Mouse (Mus musculus) layer of hippocampus, adult 9-10 months (tissue): ENCODE measurements at regions not wholly inside any gene's neighbourhood (a gene's known extent, or its start where the extent isn't known, plus 50 kb on each side); places are given as distances from the start of the nearest gene placed in this dataset.
"Not testable (repeated sequence)": the region's sequence is repeated elsewhere in the genome, so short reads cannot be mapped to it uniquely, and the experiment has no call there.

Experiments
- DNase-seq: peaks from one replicate; pipeline ENCODE4 v3.0.0; 2022; ENCODE audit warnings: low spot score

- DNase-seq, result no peak
Measured at GRCm38 (mm10) chr10:120726369-120726768, 172.5 kb downstream of the Msrb3 start.

- DNase-seq, result no peak
Measured at GRCm38 (mm10) chr10:120721956-120722532, 176.9 kb downstream of the Msrb3 start.

- no peak for DNase-seq
Measured at GRCm38 (mm10) chr10:120720981-120721380, 177.9 kb downstream of the Msrb3 start.

GRCm38 (mm10) chr10:120720061-120720460, 178.8 kb downstream of the Msrb3 start:
- no peak for DNase-seq

GRCm38 (mm10) chr10:120717159-120717567, 181.7 kb downstream of the Msrb3 start:
- DNase-seq, result no peak

- DNase-seq, result no peak
Measured at GRCm38 (mm10) chr10:120716391-120716790, 182.5 kb downstream of the Msrb3 start.

- DNase-seq, result no peak
Measured at GRCm38 (mm10) chr10:120707771-120708750, 190.8 kb downstream of the Msrb3 start.

- no peak for DNase-seq
Measured at GRCm38 (mm10) chr10:120706684-120707290, 192.1 kb downstream of the Msrb3 start.

- DNase-seq, result peak; percentile 59
Measured at GRCm38 (mm10) chr10:120701833-120702232, 197.1 kb downstream of the Msrb3 start.

GRCm38 (mm10) chr10:120697275-120697856, 201.5 kb downstream of the Msrb3 start:
- DNase-seq, result no peak

GRCm38 (mm10) chr10:120696481-120696880, 202.4 kb downstream of the Msrb3 start:
- DNase-seq, result no peak

GRCm38 (mm10) chr10:120694472-120694871, 204.4 kb downstream of the Msrb3 start:
- no peak for DNase-seq

GRCm38 (mm10) chr10:120691451-120691850, 207.4 kb downstream of the Msrb3 start:
- DNase-seq, result no peak

GRCm38 (mm10) chr10:120686123-120686522, 209.9 kb upstream of the Hmga2 start:
- no peak for DNase-seq

- DNase-seq, result no peak
Measured at GRCm38 (mm10) chr10:120682021-120682420, 205.8 kb upstream of the Hmga2 start.

GRCm38 (mm10) chr10:120679982-120680381, 203.7 kb upstream of the Hmga2 start:
- no peak for DNase-seq

GRCm38 (mm10) chr10:120678277-120678676, 202.0 kb upstream of the Hmga2 start:
- no peak for DNase-seq

GRCm38 (mm10) chr10:120675369-120675768, 199.1 kb upstream of the Hmga2 start:
- no peak for DNase-seq

GRCm38 (mm10) chr10:120674321-120675045, 198.2 kb upstream of the Hmga2 start:
- no peak for DNase-seq

- not testable (repeated sequence) for DNase-seq
Measured at GRCm38 (mm10) chr10:120667678-120668031, 191.4 kb upstream of the Hmga2 start.

GRCm38 (mm10) chr10:120666985-120667677, 190.9 kb upstream of the Hmga2 start:
- no peak for DNase-seq
